Mouse (Mus musculus): ENCODE measurements around the gene Ugt1a6b. TPM values are rescaled to one million over a fixed set of nuclear protein-coding genes. Genes with fewer than 3 reads are reported as not detected.
"Not testable (repeated sequence)": the region's sequence is repeated elsewhere in the genome, so short reads cannot be mapped to it uniquely, and the experiment has no call there.

Ugt1a6b gene
- polyA plus RNA-seq, 1 experiment from 2014 or later: 4.2 TPM

- no peak for ATAC-seq (ENCODE audit: insufficient read depth, low FRiP score)
Measured at GRCm38 (mm10) chr1:88087513-88087912, 15.5 kb upstream of the Ugt1a6b start, which contains the start of gene Ugt1a8. Ugt1a8 (plus strand) TSS chr1:88087813.

DNA sequence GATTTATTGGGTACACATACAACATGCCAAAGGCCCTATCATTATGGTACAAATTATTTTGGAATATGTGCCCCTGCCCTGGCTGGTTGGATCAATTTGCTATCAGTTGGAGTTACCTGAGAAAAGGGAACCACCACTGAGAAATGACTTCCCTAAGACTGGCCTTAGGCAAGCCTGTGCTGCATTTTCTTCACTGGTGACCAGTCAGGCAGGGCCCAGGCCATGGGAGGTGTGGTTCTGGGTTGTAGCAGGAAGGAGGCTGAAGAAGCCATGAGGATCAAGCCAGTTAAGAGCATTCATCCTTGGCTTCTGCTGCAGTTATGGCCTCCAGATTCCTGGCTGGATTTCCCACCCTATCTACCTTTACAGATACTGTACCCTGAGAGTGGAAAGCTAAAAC, 10.7 kb upstream of the Ugt1a6b start:
- H3K4me2 ChIP-seq (ENCODE audit: low read depth, low read length): no peak overlapping the region
- no peak overlapping the region for H3K27ac ChIP-seq (ENCODE audit: low read length)
- no peaks in the 10 kb centered on the region for H3K9me3 ChIP-seq (replicated peaks; ENCODE audit: control insufficient read depth, low read length)
- H3K4me1 ChIP-seq (ENCODE audit: control insufficient read depth, insufficient read depth, low read length): 0 out of 2 replicates have a peak, but pooled peaks cover 10% of the 10 kb centered on the region
- H3K36me3 ChIP-seq (ENCODE audit: control insufficient read depth, insufficient read depth, low read length): no peaks in the 10 kb centered on the region
- no peak overlapping the region for H3K9ac ChIP-seq (ENCODE audit: low read length)
- no peaks in the 10 kb centered on the region for H3K27me3 ChIP-seq (ENCODE audit: control insufficient read depth, insufficient read depth, low read length)
- H3K4me3 ChIP-seq (replicated peaks; ENCODE audit: low read length): no peak overlapping the region
- no peak for ATAC-seq (ENCODE audit: insufficient read depth, low FRiP score)

More at GRCm38 (mm10) chr1:88087513-88087912, 15.5 kb upstream of the Ugt1a6b start, which contains the start of gene Ugt1a8:
- no peak within 1 kb of the TSS for H3K27ac ChIP-seq (ENCODE audit: low read length)
- 72% methylated on average over 3 of the region's 3 CpGs for WGBS
- H3K4me2 ChIP-seq (ENCODE audit: low read depth, low read length): no peak within 1 kb of the TSS
- H3K4me3 ChIP-seq (replicated peaks; ENCODE audit: low read length): no peak within 1 kb of the TSS
- H3K36me3 ChIP-seq (ENCODE audit: control insufficient read depth, insufficient read depth, low read length): no peaks in the 10 kb centered on the region
- H3K9ac ChIP-seq (ENCODE audit: low read length): no peak within 1 kb of the TSS
- H3K27me3 ChIP-seq (ENCODE audit: control insufficient read depth, insufficient read depth, low read length): no peaks in the 10 kb centered on the region
- H3K9me3 ChIP-seq (replicated peaks; ENCODE audit: control insufficient read depth, low read length): no peaks in the 10 kb centered on the region
- H3K4me1 ChIP-seq (ENCODE audit: control insufficient read depth, insufficient read depth, low read length): no peaks in the 10 kb centered on the region

DNA sequence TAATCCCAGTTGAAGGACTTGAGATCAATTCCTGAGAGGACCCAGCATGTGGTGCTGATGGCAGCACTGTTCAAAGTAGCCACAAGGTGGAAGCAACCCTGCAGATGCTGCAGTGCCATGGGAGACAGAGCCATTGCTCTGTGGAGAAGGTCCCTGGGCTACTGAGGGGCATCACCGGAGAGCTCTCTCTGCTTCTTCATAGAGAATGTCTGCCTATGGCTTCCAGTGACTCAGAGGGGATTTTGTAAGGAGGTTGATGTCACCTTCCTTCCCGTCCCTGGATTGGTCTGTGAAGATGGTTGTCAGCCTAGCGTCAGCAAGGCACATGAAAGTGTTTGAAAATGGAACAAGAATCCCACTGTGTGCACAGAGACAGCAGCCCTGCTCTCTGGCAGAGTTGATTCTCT, 8.8 kb upstream of the Ugt1a6b start:
- H3K9ac ChIP-seq (ENCODE audit: low read length); H3K4me2 ChIP-seq (ENCODE audit: low read depth, low read length); H3K4me3 ChIP-seq (replicated peaks; ENCODE audit: low read length); H3K4me1 ChIP-seq (ENCODE audit: control insufficient read depth, insufficient read depth, low read length); H3K9me3 ChIP-seq (replicated peaks; ENCODE audit: control insufficient read depth, low read length); H3K27me3 ChIP-seq (ENCODE audit: control insufficient read depth, insufficient read depth, low read length); H3K36me3 ChIP-seq (ENCODE audit: control insufficient read depth, insufficient read depth, low read length): not testable (repeated sequence)
- peak overlapping the region; percentile 93 for H3K27ac ChIP-seq (ENCODE audit: low read length)
- 0 out of 2 replicates have a peak, but pooled peaks have one; percentile 63 for ATAC-seq (ENCODE audit: insufficient read depth, low FRiP score)
- WGBS: 71% methylated on average over 3 of the region's 3 CpGs

GRCm38 (mm10) chr1:88094941-88095492, 8.0 kb upstream of the Ugt1a6b start, which contains the start of gene Ugt1a7c:
Ugt1a7c (plus strand) TSS chr1:88095062.
- H3K4me2 ChIP-seq (ENCODE audit: low read depth, low read length): peak within 1 kb of the TSS; percentile 43
- H3K4me3 ChIP-seq (replicated peaks; ENCODE audit: low read length): peak within 1 kb of the TSS; percentile 29
- peak within 1 kb of the TSS; percentile 93 for H3K27ac ChIP-seq (ENCODE audit: low read length)
- no peaks in the 10 kb centered on the region for H3K36me3 ChIP-seq (ENCODE audit: control insufficient read depth, insufficient read depth, low read length)
- H3K9ac ChIP-seq (ENCODE audit: low read length): peak within 1 kb of the TSS; percentile 57
- WGBS: 21% methylated on average over 10 of the region's 10 CpGs
- H3K27me3 ChIP-seq (ENCODE audit: control insufficient read depth, insufficient read depth, low read length): no peaks in the 10 kb centered on the region
- ATAC-seq (ENCODE audit: insufficient read depth, low FRiP score): peak; percentile 76; the same call in 1 of the 2 replicates
- no peaks in the 10 kb centered on the region for H3K9me3 ChIP-seq (replicated peaks; ENCODE audit: control insufficient read depth, low read length)
- 0 out of 2 replicates have a peak, but pooled peaks cover 10% of the 10 kb centered on the region for H3K4me1 ChIP-seq (ENCODE audit: control insufficient read depth, insufficient read depth, low read length)

DNA sequence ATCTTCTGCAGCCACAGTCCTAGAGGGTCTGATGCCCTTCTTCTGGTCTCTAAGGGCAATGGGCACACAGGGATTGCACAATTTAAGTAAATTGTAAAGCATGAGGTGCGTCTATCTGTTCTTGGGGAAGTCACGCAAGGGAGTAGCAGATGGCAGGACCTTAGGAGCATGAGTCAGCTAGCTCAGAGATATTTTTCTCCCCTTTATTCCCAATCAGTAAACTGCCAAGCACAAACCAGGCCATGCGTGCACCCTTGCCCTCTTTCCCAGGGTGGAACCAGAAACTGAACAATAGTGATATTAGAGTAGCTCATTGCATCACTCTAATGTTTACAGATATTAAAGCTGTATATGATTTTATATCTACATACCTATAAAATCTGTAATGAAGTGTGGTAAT, 4.5 kb upstream of the Ugt1a6b start:
- not testable (repeated sequence) for H3K4me1 ChIP-seq (ENCODE audit: control insufficient read depth, insufficient read depth, low read length); H3K9me3 ChIP-seq (replicated peaks; ENCODE audit: control insufficient read depth, low read length); H3K27me3 ChIP-seq (ENCODE audit: control insufficient read depth, insufficient read depth, low read length); H3K9ac ChIP-seq (ENCODE audit: low read length); H3K4me2 ChIP-seq (ENCODE audit: low read depth, low read length); H3K36me3 ChIP-seq (ENCODE audit: control insufficient read depth, insufficient read depth, low read length); H3K4me3 ChIP-seq (replicated peaks; ENCODE audit: low read length); H3K27ac ChIP-seq (ENCODE audit: low read length)
- peak; percentile 18; the same call in 1 of the 2 replicates for ATAC-seq (ENCODE audit: insufficient read depth, low FRiP score)
- 72% methylated on average over 3 of the region's 3 CpGs for WGBS

DNA sequence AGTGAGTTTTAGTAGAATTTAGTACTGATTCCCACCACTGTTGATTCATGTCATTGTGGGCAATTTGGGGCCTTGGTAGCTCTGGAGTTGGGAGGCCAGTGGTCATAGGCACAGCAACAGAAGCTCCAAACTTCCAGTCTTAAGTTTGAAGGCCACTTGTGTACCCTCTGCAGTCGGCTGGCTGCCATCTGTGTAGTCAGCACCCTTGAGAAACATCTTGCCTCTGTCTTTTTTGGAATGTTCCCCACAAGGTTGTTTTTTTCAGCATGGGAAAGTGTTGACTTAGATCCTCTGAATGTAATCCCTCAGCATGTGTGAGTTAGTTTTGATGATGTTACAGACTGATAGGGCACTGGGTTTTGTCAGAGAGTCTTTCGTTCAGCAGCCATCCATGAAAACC, 3.4 kb upstream of the Ugt1a6b start:
- H3K4me1 ChIP-seq (ENCODE audit: control insufficient read depth, insufficient read depth, low read length); H3K4me3 ChIP-seq (replicated peaks; ENCODE audit: low read length); H3K9me3 ChIP-seq (replicated peaks; ENCODE audit: control insufficient read depth, low read length); H3K36me3 ChIP-seq (ENCODE audit: control insufficient read depth, insufficient read depth, low read length); ATAC-seq (ENCODE audit: insufficient read depth, low FRiP score); H3K9ac ChIP-seq (ENCODE audit: low read length); H3K27ac ChIP-seq (ENCODE audit: low read length); H3K4me2 ChIP-seq (ENCODE audit: low read depth, low read length); H3K27me3 ChIP-seq (ENCODE audit: control insufficient read depth, insufficient read depth, low read length): not testable (repeated sequence)
- 83% methylated on average over 2 of the region's 2 CpGs for WGBS

DNA sequence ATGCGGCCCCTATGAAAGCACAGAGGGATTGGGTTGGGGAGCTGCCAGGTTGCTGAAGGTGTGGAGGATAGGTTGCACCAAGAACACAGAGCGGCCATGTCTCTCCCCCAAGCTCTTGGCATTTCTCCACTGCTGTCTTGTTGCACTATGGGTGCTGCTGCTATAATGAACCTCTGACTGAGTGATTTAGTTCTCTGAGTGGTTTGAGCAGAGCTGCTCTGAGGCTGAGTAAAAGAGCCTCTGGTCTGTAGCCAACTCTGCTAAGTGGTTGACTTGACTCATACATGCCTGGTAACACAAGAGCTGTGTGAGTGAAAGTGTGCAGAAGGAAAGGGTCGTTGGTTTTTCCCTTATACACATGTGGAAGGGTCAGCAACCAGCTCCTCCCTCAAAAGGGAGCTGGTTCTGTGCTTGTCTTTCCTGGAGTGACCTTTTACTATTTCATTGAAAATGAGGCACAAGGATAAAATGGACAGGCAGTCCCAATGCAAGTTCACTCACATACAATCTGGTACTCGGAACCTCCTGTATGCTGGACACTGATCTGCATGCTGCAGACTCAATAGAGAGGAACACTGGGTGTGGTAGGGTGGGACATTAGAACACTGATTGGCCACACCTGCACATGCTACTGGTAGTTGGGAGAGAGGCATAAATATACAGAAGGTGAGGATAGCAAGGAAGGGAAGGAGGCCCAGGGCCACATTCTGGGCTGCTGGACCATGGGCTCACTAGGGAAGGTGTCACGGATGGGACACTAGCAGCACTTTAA, 831 bp downstream of the Ugt1a6b start:
- peak; percentile 33; the same call in 1 of the 2 replicates for ATAC-seq (ENCODE audit: insufficient read depth, low FRiP score)
- H3K4me3 ChIP-seq (replicated peaks; ENCODE audit: low read length); H3K27me3 ChIP-seq (ENCODE audit: control insufficient read depth, insufficient read depth, low read length); H3K9me3 ChIP-seq (replicated peaks; ENCODE audit: control insufficient read depth, low read length); H3K4me1 ChIP-seq (ENCODE audit: control insufficient read depth, insufficient read depth, low read length); H3K36me3 ChIP-seq (ENCODE audit: control insufficient read depth, insufficient read depth, low read length): not testable (repeated sequence)
- peak overlapping the region; percentile 2 for H3K9ac ChIP-seq (ENCODE audit: low read length)
- WGBS: 73% methylated on average over 4 of the region's 5 CpGs
- peak overlapping the region; percentile 29; the same call in 1 of the 2 replicates for H3K4me2 ChIP-seq (ENCODE audit: low read depth, low read length)
- peak overlapping the region; percentile 52 for H3K27ac ChIP-seq (ENCODE audit: low read length)

GRCm38 (mm10) chr1:88104667-88105430, 1.8 kb downstream of the Ugt1a6b start:
- Histone ChIP-seq H3K4me3 (replicated peaks; ENCODE audit: low read length) (no peak overlapping the region), H3K9ac (ENCODE audit: low read length) (peak overlapping the region; percentile 2), H3K4me2 (ENCODE audit: low read depth, low read length) (peak overlapping the region; percentile 29; the same call in 1 of the 2 replicates), H3K36me3 (ENCODE audit: control insufficient read depth, insufficient read depth, low read length) (no peaks in the 10 kb centered on the region), H3K4me1 (ENCODE audit: control insufficient read depth, insufficient read depth, low read length) (no peaks in the 10 kb centered on the region), H3K27me3 (ENCODE audit: control insufficient read depth, insufficient read depth, low read length) (no peaks in the 10 kb centered on the region), H3K9me3 (replicated peaks; ENCODE audit: control insufficient read depth, low read length) (no peaks in the 10 kb centered on the region), H3K27ac (ENCODE audit: low read length) (no peak overlapping the region)
- ATAC-seq (ENCODE audit: insufficient read depth, low FRiP score): no peak
- 94% methylated on average over 1 of the region's 1 CpGs for WGBS

GRCm38 (mm10) chr1:88105656-88106055, 2.6 kb downstream of the Ugt1a6b start:
- Histone ChIP-seq H3K36me3 (ENCODE audit: control insufficient read depth, insufficient read depth, low read length) (no peaks in the 10 kb centered on the region), H3K4me1 (ENCODE audit: control insufficient read depth, insufficient read depth, low read length) (no peaks in the 10 kb centered on the region), H3K4me3 (replicated peaks; ENCODE audit: low read length) (no peak overlapping the region), H3K27ac (ENCODE audit: low read length) (no peak overlapping the region), H3K9ac (ENCODE audit: low read length) (no peak overlapping the region), H3K4me2 (ENCODE audit: low read depth, low read length) (no peak overlapping the region), H3K9me3 (replicated peaks; ENCODE audit: control insufficient read depth, low read length) (no peaks in the 10 kb centered on the region), H3K27me3 (ENCODE audit: control insufficient read depth, insufficient read depth, low read length) (no peaks in the 10 kb centered on the region)
- no peak for ATAC-seq (ENCODE audit: insufficient read depth, low FRiP score)
- WGBS: 47% methylated on average over 2 of the region's 2 CpGs
